Mouse (Mus musculus): ENCODE measurements around the gene Scn2a. TPM values are rescaled to one million over a fixed set of nuclear protein-coding genes. Genes with fewer than 3 reads are reported as not detected.
"Not testable (repeated sequence)": the region's sequence is repeated elsewhere in the genome, so short reads cannot be mapped to it uniquely, and the experiment has no call there.

The Scn2a gene
- total and polyA plus RNA-seq, 3 experiments: 0.59 to 4.8 (median 2.3) TPM

DNA sequence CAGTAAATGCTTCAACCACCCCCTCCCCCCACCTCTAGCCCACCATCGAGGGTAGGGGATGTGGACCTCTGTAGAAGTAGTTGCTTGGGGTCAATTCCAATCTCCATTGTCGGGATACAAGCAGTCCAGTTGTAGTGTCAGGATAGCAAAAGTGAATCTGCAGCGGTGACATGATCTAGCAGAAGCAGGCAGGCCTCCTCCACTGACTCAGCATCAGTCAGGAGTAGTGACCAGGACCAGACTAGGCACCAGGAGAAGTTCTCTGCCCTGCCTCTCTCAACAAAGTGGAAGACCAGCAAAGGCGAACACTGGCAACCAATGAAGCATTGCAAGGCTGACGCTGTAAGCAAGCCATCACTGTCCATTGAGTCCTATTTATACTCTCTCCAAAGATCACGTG is 186.0 kb downstream of the Scn2a start:
- Histone ChIP-seq H3K4me2 (ENCODE audit: insufficient read depth, low read depth, poor library complexity, severe bottlenecking) (no peak overlapping the region), H3K79me2 (replicated peaks; ENCODE audit: control insufficient read depth, extremely low read depth, insufficient read depth, poor library complexity, severe bottlenecking) (no peaks in the 10 kb centered on the region), H3K36me3 (replicated peaks in 1 of 2; ENCODE audit: control insufficient read depth in 1 of 2, insufficient read depth in 1 of 2, low read length in 1 of 2) (no peaks in the 10 kb centered on the region), H3K27me3 (replicated peaks) (no peaks in the 10 kb centered on the region), H3K27ac (ENCODE audit: insufficient read depth, low read depth) (no peak overlapping the region), H3K9ac (ENCODE audit: insufficient read depth, low read depth) (no peak overlapping the region), H3K4me1 (ENCODE audit: control insufficient read depth in 1 of 2, insufficient read depth in 2 of 2) (no peaks in the 10 kb centered on the region), H3K9me3 (replicated peaks; ENCODE audit: low read length) (peaks cover 18% of the 10 kb centered on the region), H3K4me3 (replicated peaks in 1 of 3; ENCODE audit: low read depth in 2 of 3, low read length in 2 of 3, poor library complexity in 1 of 3) (no peak overlapping the region)
- TF ChIP-seq ZMIZ1 (IDR thresholded peaks at IDR 0.05; ENCODE audit: low read depth, low read length) (no peak), TBP (conservative IDR thresholded peaks at IDR 0.05; ENCODE audit: low read depth, low read length) (no peak), NRF1 (IDR thresholded peaks at IDR 0.05; ENCODE audit: low read depth, low read length) (no peak), ETS1 (conservative IDR thresholded peaks at IDR 0.05; ENCODE audit: low read depth, low read length) (no peak), E2F4 (IDR thresholded peaks at IDR 0.05; ENCODE audit: insufficient replicate concordance, low read depth, low read length) (no peak)
- in situ Hi-C loops (cut with MboI; ENCODE audit: low pct_ligation_motif_present, low pct_unique_long_range_greater_than_20kb, low sequenced_read_pairs): no loop called here
- dilution Hi-C loops (cut with MboI; ENCODE audit: extremely low pct_ligation_motif_present, extremely low pct_unique_long_range_greater_than_20kb, low sequenced_read_pairs): no loop called here
- DNase-seq (ENCODE audit: extremely low read depth): no peak

DNA sequence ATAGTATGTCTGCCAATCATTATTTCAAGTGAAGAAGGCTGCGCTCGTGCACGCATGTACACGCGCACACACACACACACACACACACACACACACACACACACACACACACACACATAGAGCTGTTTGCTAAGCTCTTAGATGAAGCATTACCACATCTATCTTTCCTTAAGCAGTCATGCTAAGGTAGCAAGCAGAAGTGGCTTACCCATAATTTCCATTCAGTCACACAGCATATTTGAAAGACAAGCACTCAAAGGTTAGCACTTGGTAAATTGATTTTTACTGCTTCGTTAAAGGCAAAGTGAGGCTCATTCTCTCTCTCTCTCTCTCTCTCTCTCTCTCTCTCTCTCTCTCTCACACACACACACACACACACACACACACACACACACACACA is 190.6 kb downstream of the Scn2a start:
- dilution Hi-C loops (cut with MboI; ENCODE audit: extremely low pct_ligation_motif_present, extremely low pct_unique_long_range_greater_than_20kb, low sequenced_read_pairs); H3K9ac ChIP-seq (ENCODE audit: insufficient read depth, low read depth); DNase-seq (ENCODE audit: extremely low read depth); H3K4me1 ChIP-seq (ENCODE audit: control insufficient read depth in 1 of 2, insufficient read depth in 2 of 2); H3K4me3 ChIP-seq (replicated peaks in 1 of 3; ENCODE audit: low read depth in 2 of 3, low read length in 2 of 3, poor library complexity in 1 of 3); H3K36me3 ChIP-seq (replicated peaks in 1 of 2; ENCODE audit: control insufficient read depth in 1 of 2, insufficient read depth in 1 of 2, low read length in 1 of 2); H3K4me2 ChIP-seq (ENCODE audit: insufficient read depth, low read depth, poor library complexity, severe bottlenecking); H3K79me2 ChIP-seq (replicated peaks; ENCODE audit: control insufficient read depth, extremely low read depth, insufficient read depth, poor library complexity, severe bottlenecking); H3K9me3 ChIP-seq (replicated peaks; ENCODE audit: low read length); H3K27me3 ChIP-seq (replicated peaks); in situ Hi-C loops (cut with MboI; ENCODE audit: low pct_ligation_motif_present, low pct_unique_long_range_greater_than_20kb, low sequenced_read_pairs); H3K27ac ChIP-seq (ENCODE audit: insufficient read depth, low read depth): not testable (repeated sequence)

Other genes with a start within 250 kb of the Scn2a start
- 0.04 and 0.13 TPM in 2 replicates for gene Scn3a, start 53.1 kb upstream of the Scn2a start, total RNA-seq (2012; rRNA removed)
- gene Scn3a, start 53.1 kb upstream of the Scn2a start, total RNA-seq (2014; rRNA removed): 0.23 and 0.24 TPM in 2 replicates
- gene Scn3a, start 53.1 kb upstream of the Scn2a start, polyA plus RNA-seq (2012; ENCODE audit: insufficient read length, low read depth): 0.33 and 0.63 TPM in 2 replicates
- 1.7 and 2.5 TPM in 2 replicates for gene Csrnp3, start 225.0 kb downstream of the Scn2a start, total RNA-seq (2012; rRNA removed)
- gene Csrnp3, start 225.0 kb downstream of the Scn2a start, total RNA-seq (2014; rRNA removed): 1.7 and 2.3 TPM in 2 replicates
- 2.0 and 2.2 TPM in 2 replicates for gene Csrnp3, start 225.0 kb downstream of the Scn2a start, polyA plus RNA-seq (2012; ENCODE audit: insufficient read length, low read depth)